Mouse (Mus musculus) C2C12 (cell line): Measurements from ENCODE around the gene Rap2a. TPM values are rescaled to one million over a fixed set of nuclear protein-coding genes. Genes with fewer than 3 reads are reported as not detected.

Source experiments
- H3K27me3 ChIP-seq: one replicate; pipeline ENCODE4 v1.6.1; 2011; ENCODE audit not compliant: control insufficient read depth, insufficient read depth, insufficient read length
- H3K36me3 ChIP-seq: one replicate; pipeline ENCODE4 v1.6.1; 2011; ENCODE audit not compliant: control insufficient read depth, insufficient read depth
- H3K4me3 ChIP-seq: one replicate; pipeline ENCODE4 v1.5.1; 2011; ENCODE audit warnings: mild to moderate bottlenecking, control low read depth; ENCODE audit not compliant: poor library complexity, insufficient read depth, severe bottlenecking
- H3K79me2 ChIP-seq: one replicate; pipeline ENCODE4 v1.6.1; 2011; ENCODE audit not compliant: control insufficient read depth, insufficient read depth
- H3K79me3 ChIP-seq: one replicate; pipeline ENCODE4 v1.6.1; 2011; ENCODE audit warnings: low read depth, control low read depth
- H3ac ChIP-seq: one replicate; pipeline ENCODE3; 2011; ENCODE audit warnings: low read depth; ENCODE audit not compliant: control insufficient read depth, insufficient read length
- CEBPB ChIP-seq: IDR thresholded peaks from one replicate; pipeline ENCODE4 v1.6.1; 2011; ENCODE audit warnings: low read depth, mild to moderate bottlenecking, control low read depth, moderate library complexity
- CTCF ChIP-seq: IDR thresholded peaks from one replicate; pipeline ENCODE4 v1.5.1; 2011; ENCODE audit not compliant: control insufficient read depth, insufficient read depth, insufficient read length
- FOSL1 ChIP-seq: IDR thresholded peaks from one replicate; pipeline ENCODE4 v1.8.0; 2011; ENCODE audit warnings: mild to moderate bottlenecking, low read length; ENCODE audit not compliant: poor library complexity, insufficient read depth, severe bottlenecking
- MAX ChIP-seq: IDR thresholded peaks from one replicate; pipeline ENCODE4 v1.6.1; 2011; ENCODE audit warnings: mild to moderate bottlenecking, control low read depth
- MYOD1 ChIP-seq: IDR thresholded peaks from one replicate; pipeline ENCODE4 v1.6.1; 2011; ENCODE audit warnings: low read depth; ENCODE audit not compliant: control insufficient read depth, insufficient read length
- MYOG ChIP-seq: IDR thresholded peaks from one replicate; pipeline ENCODE4 v1.6.1; 2011; ENCODE audit not compliant: control insufficient read depth, insufficient read length; ENCODE audit errors: extremely low read depth
- USF1 ChIP-seq: IDR thresholded peaks from one replicate; pipeline ENCODE4 v1.6.1; 2011; ENCODE audit warnings: low read depth, mild to moderate bottlenecking, control low read depth, moderate library complexity
- long read RNA-seq, 2 experiments: library from polyadenylated mRNA; unstranded; transcript quantifications; one replicate each; pipeline ENCODE4 v2.0.0; 2019 to 2020
- polyA plus RNA-seq: library from polyadenylated mRNA; unstranded; fragments of >200 nt; fragmentation: generic; extraction: Trizol; gene quantifications from one replicate; pipeline ENCODE4 v1.2.1, GENCODE M21; 2012; ENCODE audit warnings: missing spikeins

Rap2a gene
- 11.8 TPM for polyA plus RNA-seq
- long read RNA-seq, experiment 1, full-length matches to known transcripts, result 1 of 5 reads
- long read RNA-seq, experiment 1, partial matches to known transcripts, result 0 of 5 reads
- long read RNA-seq, experiment 1, other reads (novel, unspliced or antisense), result 4 of 5 reads
- long read RNA-seq, experiment 2, full-length matches to known transcripts, result 3 of 4 reads
- long read RNA-seq, experiment 2, partial matches to known transcripts, result 0 of 4 reads
- long read RNA-seq, experiment 2, other reads (novel, unspliced or antisense), result 1 of 4 reads

DNA sequence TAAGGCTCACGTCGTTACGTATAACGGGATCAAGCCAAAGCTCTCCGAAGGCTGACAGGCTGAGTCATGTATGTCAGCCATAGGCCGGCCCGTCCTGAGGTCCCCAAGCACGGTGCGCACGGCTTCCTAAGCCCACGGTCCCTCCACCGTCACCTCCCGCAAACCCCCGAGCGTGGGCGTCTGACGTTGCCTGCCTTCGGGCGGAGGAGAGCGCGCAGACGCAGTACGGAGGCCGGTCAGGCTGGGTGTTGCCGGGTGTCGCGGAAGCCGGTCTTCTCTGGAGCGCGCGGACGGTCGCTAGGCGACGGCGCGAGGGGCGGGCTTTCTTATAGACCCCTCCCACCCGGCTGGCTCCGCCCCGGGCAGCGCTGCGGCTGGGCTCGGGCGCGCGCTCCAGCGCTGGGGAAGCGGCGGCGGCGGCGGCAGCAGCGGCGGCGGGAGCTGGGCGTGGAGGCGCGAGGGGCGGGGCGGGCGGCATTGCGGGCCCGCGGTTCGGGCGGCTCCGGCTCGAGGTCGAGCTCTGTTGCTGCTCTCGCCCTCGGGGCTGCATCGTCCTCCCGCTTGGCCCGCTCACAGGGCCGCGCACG lies at the start of gene Rap2a:
Gene Rap2a, plus strand, starts transcription at position 463 of the 587 bp plus-strand sequence.
- Histone ChIP-seq H3ac (peak within 1 kb of the TSS; percentile 89), H3K4me3 (peak within 1 kb of the TSS; percentile 71), H3K79me3 (peaks cover 41% of the 10 kb centered on the region), H3K36me3 (peaks cover 7% of the 10 kb centered on the region), H3K27me3 (no peaks in the 10 kb centered on the region), H3K79me2 (peaks cover 46% of the 10 kb centered on the region)
- TF ChIP-seq CTCF (no peak), CEBPB (no peak), USF1 (no peak), FOSL1 (no peak)

DNA sequence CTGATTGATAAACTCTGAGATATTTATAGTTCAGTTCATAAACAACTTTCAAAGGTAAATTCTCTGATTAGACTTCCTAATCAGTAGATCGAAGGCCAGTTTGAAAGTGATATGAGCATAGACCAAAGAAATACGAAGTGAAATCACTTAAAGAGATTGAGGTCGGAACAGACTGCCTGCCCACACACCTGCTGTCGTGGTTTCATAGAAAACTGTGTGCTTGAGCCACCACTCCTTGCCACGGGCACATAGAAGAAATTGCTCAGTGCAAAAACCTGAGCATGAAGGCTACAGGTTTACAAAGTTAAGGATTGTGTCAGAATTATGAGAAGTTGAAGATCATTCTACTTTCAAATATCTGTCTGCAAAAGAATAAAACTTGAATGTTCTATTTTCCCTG lies 49.7 kb upstream of the Rap2a start:
- Histone ChIP-seq H3K4me3 (no peak overlapping the region), H3ac (no peak overlapping the region), H3K27me3 (no peaks in the 10 kb centered on the region), H3K36me3 (peaks cover 86% of the 10 kb centered on the region), H3K79me2 (no peaks in the 10 kb centered on the region), H3K79me3 (no peaks in the 10 kb centered on the region)
- TF ChIP-seq CTCF (no peak), USF1 (no peak), MYOD1 (peak; percentile 4), FOSL1 (no peak)

DNA sequence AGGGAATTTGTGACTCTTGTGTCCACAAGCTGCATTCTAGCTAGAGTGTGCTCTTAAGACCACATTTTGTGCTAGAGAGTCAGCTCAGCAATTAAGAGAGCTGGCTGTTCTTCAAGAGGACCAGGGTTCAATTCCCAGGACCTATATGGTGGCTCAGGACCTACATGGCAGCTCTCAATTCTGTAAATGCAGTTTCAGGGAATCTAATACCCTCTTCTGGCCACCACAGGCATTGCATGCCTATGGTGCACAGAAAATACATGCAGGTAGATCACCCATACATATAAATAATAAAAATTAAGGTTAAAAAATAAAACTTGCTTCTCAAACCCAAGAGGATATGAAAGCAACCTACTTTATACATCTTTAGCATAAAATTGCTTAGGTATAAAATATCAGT lies 45.5 kb upstream of the Rap2a start:
- Histone ChIP-seq H3ac (no peak overlapping the region), H3K79me3 (no peaks in the 10 kb centered on the region), H3K36me3 (peaks cover 64% of the 10 kb centered on the region), H3K27me3 (no peaks in the 10 kb centered on the region), H3K4me3 (no peak overlapping the region), H3K79me2 (no peaks in the 10 kb centered on the region)
- TF ChIP-seq MYOG (no peak), FOSL1 (no peak), MYOD1 (no peak), CTCF (no peak), MAX (no peak), CEBPB (no peak), USF1 (no peak)

DNA sequence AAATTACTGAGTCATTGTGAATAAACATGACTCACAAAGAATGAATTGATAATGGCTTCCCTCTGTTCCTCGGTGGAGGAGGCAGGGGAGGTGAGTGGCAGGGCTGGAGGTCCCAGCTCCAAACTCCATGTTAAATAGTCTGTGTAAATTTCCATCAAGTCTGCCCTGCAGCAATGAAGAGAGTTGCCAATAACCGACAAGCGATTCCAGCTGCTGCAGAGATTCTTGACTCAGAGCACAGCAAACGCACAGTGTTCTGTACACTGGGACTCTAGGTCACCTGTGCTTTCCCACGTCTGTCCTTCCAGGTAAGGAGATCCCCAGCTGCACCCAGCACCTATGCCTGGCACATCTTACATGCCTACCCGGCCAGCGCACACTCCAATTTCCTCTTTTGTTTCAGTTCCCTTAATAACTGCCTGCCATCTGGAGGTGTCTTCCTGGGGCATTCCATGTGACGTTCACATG lies 44.3 kb upstream of the Rap2a start:
- TF ChIP-seq MAX (no peak), USF1 (no peak), CEBPB (no peak), CTCF (no peak), FOSL1 (no peak), MYOG (no peak), MYOD1 (no peak)
- H3K79me2 ChIP-seq, result no peaks in the 10 kb centered on the region
- no peak overlapping the region for H3K4me3 ChIP-seq
- no peaks in the 10 kb centered on the region for H3K79me3 ChIP-seq
- no peak overlapping the region for H3ac ChIP-seq
- H3K27me3 ChIP-seq, result no peaks in the 10 kb centered on the region
- peaks cover 52% of the 10 kb centered on the region for H3K36me3 ChIP-seq

DNA sequence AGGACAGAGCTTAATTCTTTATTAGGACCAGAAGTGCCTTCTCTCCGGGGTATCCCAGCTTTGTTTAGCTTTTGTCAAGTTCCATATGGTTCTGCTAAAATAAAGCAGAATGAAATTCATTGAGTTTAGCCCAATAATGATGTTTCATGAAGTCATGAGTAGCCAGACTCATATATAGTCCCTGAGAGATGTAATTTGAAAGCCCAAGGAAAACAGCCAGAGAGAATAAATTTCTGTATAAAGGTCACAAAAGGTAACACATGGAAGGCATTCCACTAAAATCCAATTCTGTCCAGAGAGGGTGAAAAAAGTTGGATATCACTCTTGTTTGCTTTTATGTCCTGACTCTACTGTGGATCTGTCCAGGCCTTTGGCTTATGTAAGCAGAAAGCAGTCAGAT lies 43.4 kb upstream of the Rap2a start:
- H3ac ChIP-seq, result no peak overlapping the region
- H3K36me3 ChIP-seq, result peaks cover 44% of the 10 kb centered on the region
- no peak for TF ChIP-seq MYOD1
- TF ChIP-seq CEBPB, result no peak
- no peak for TF ChIP-seq MYOG
- no peak for TF ChIP-seq USF1
- TF ChIP-seq FOSL1, result no peak
- TF ChIP-seq MAX, result no peak
- TF ChIP-seq CTCF, result no peak
- H3K79me3 ChIP-seq, result no peaks in the 10 kb centered on the region
- H3K4me3 ChIP-seq, result no peak overlapping the region
- H3K79me2 ChIP-seq, result no peaks in the 10 kb centered on the region
- no peaks in the 10 kb centered on the region for H3K27me3 ChIP-seq

DNA sequence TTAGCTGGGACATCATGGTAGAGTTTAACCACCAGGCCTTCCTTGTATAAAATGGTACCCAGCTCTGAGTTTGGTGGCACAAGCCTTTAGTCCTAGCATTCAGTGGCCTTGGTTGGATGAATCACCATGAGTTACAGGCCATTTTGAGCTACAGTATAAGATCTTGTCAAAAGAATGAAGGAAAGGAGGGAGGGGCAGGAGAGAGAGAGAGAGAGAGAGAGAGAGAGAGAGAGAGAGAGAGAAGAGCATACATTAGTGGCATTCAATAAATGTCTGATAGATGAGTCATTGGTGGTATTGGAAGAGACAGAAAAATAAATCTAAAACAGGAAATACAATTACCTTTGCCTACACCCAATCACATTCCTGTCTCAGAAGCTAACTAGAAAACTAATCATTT lies 37.5 kb upstream of the Rap2a start:
- no peaks in the 10 kb centered on the region for H3K79me3 ChIP-seq
- peaks cover 7% of the 10 kb centered on the region for H3K36me3 ChIP-seq
- no peak overlapping the region for H3K4me3 ChIP-seq
- H3ac ChIP-seq, result no peak overlapping the region
- no peak for TF ChIP-seq MYOD1
- no peak for TF ChIP-seq CTCF
- TF ChIP-seq CEBPB, result no peak
- TF ChIP-seq FOSL1, result no peak
- no peak for TF ChIP-seq MAX
- no peaks in the 10 kb centered on the region for H3K27me3 ChIP-seq
- H3K79me2 ChIP-seq, result no peaks in the 10 kb centered on the region
